Mouse (Mus musculus): ENCODE measurements around the gene Ssh1.

- no peak for TF ChIP-seq MAFK (IDR thresholded peaks at IDR 0.05; ENCODE audit: insufficient read depth, low read depth, low read length)
- TF ChIP-seq CHD2 (IDR thresholded peaks at IDR 0.05; ENCODE audit: low read depth, low read length), result no peak
- TF ChIP-seq ZC3H11A (IDR thresholded peaks at IDR 0.05; ENCODE audit: borderline replicate concordance, low read depth, low read length), result no peak
- TF ChIP-seq HCFC1 (IDR thresholded peaks at IDR 0.05; ENCODE audit: borderline replicate concordance, insufficient read depth, low read length), result no peak
Observed at GRCm38 (mm10) chr5:114024885-114025284, 31.2 kb upstream of the Ssh1 start.

Data from ES-E14 (cell line).